Mouse (Mus musculus) embryonic fibroblast, embryonic 13.5 days (primary cell): ENCODE results near the gene Zbtb4.

ENCODE experiments used
- CTCF ChIP-seq: IDR thresholded peaks from 2 replicates; pipeline ENCODE4 v1.5.1; 2011; ENCODE audit warnings: mild to moderate bottlenecking, control low read depth, low read length, moderate library complexity, borderline replicate concordance; ENCODE audit not compliant: insufficient read depth
- POLR2A ChIP-seq: IDR thresholded peaks from 2 replicates; pipeline ENCODE4 v1.6.1; 2011; ENCODE audit warnings: low read depth, mild to moderate bottlenecking, control low read depth, low read length, moderate library complexity

DNA sequence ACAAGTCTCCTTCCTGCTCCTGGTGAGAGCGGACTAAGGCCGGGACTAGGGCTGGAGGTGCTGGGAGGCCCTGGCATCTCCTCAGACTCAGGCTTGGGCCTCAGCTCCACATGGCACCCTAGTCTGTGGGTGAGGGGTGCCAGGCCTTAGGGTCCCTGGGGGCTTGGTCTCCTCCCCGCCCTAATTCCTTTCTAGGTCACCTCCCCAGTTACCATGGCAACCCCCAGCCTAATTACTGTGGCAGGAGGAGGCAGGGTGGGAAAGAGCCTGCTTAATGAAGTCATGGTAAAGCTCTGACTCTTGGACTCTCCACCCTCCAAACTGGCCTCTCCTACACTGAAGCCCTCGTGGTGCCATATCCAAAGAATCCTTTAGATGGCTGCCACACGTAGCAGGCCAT is 63.1 kb downstream of the Zbtb4 start:
- TF ChIP-seq CTCF, result no peak
- TF ChIP-seq POLR2A, result no peak
